Mouse (Mus musculus) cortical plate, adult 2 months (tissue): ENCODE results near the gene Itih5. TPM values are rescaled to one million over a fixed set of nuclear protein-coding genes. Genes with fewer than 3 reads are reported as not detected.

Source experiments
- H3K27ac ChIP-seq: fragments of 200-500 bp; 2 replicates; pipeline ENCODE4 v1.5.1; 2012; ENCODE audit warnings: low read length, control low read depth, inconsistent platforms; ENCODE audit not compliant: insufficient read depth
- H3K4me1 ChIP-seq: fragments of 200-500 bp; 2 replicates; pipeline ENCODE4 v1.6.1; 2011; ENCODE audit warnings: low read length; ENCODE audit not compliant: control insufficient read depth, insufficient read depth
- H3K4me3 ChIP-seq: fragments of 200-500 bp; 2 replicates; pipeline ENCODE4 v1.5.1; 2011; ENCODE audit warnings: mild to moderate bottlenecking, low read length, control low read depth; ENCODE audit not compliant: insufficient read depth
- CTCF ChIP-seq: fragments of 200-500 bp; IDR thresholded peaks from 2 replicates; pipeline ENCODE4 v1.5.1; 2011; ENCODE audit warnings: mild to moderate bottlenecking, control low read depth, low read length; ENCODE audit not compliant: insufficient read depth; ENCODE audit errors: extremely low read depth
- POLR2A ChIP-seq: fragments of 200-500 bp; IDR thresholded peaks from 2 replicates; pipeline ENCODE4 v1.6.1; 2011; ENCODE audit warnings: mild to moderate bottlenecking, low read length, control low read depth; ENCODE audit not compliant: insufficient read depth; ENCODE audit errors: extremely low read depth
- polyA plus RNA-seq: library from polyadenylated mRNA; depleted of rRNA; stranded (reverse); fragments of >200 nt; gene quantifications from 2 replicates; pipeline ENCODE4 v1.2.3, GENCODE M21; 2012

Itih5 gene
- polyA plus RNA-seq, 1 experiment: 12.4 TPM

- no peaks in the 10 kb centered on the region for H3K4me1 ChIP-seq
- H3K27ac ChIP-seq: no peak overlapping the region
- no peak overlapping the region for H3K4me3 ChIP-seq
- no peak for TF ChIP-seq CTCF
- TF ChIP-seq POLR2A: no peak
These were observed 98.6 kb downstream of the Itih5 start for GRCm38 (mm10) chr2:10252016-10252415.

GRCm38 (mm10) chr2:10253351-10253750, 100.0 kb downstream of the Itih5 start:
- TF ChIP-seq CTCF (no peak), POLR2A (no peak)
- H3K4me1 ChIP-seq: no peaks in the 10 kb centered on the region
- no peak overlapping the region for H3K4me3 ChIP-seq
- H3K27ac ChIP-seq: no peak overlapping the region

GRCm38 (mm10) chr2:10256949-10257348, 103.6 kb downstream of the Itih5 start:
- no peaks in the 10 kb centered on the region for H3K4me1 ChIP-seq
- no peak overlapping the region for H3K27ac ChIP-seq
- TF ChIP-seq CTCF (no peak), POLR2A (no peak)
- no peak overlapping the region for H3K4me3 ChIP-seq

GRCm38 (mm10) chr2:10258312-10258711, 104.9 kb downstream of the Itih5 start:
- Histone ChIP-seq H3K4me1 (no peaks in the 10 kb centered on the region), H3K4me3 (no peak overlapping the region), H3K27ac (no peak overlapping the region)
- TF ChIP-seq CTCF (no peak), POLR2A (no peak)

- TF ChIP-seq POLR2A: no peak
- no peak for TF ChIP-seq CTCF
- Histone ChIP-seq H3K4me1 (no peaks in the 10 kb centered on the region), H3K4me3 (no peak overlapping the region), H3K27ac (no peak overlapping the region)
These were observed 106.7 kb downstream of the Itih5 start for GRCm38 (mm10) chr2:10260109-10260508.

GRCm38 (mm10) chr2:10261337-10261736, 108.0 kb downstream of the Itih5 start:
- no peak for TF ChIP-seq POLR2A
- TF ChIP-seq CTCF: no peak
- no peaks in the 10 kb centered on the region for H3K4me1 ChIP-seq
- no peak overlapping the region for H3K4me3 ChIP-seq
- H3K27ac ChIP-seq: no peak overlapping the region

- Histone ChIP-seq H3K4me1 (no peaks in the 10 kb centered on the region), H3K27ac (no peak overlapping the region), H3K4me3 (no peak overlapping the region)
- TF ChIP-seq POLR2A (no peak), CTCF (no peak)
These were observed 109.4 kb downstream of the Itih5 start for GRCm38 (mm10) chr2:10262722-10263121.

GRCm38 (mm10) chr2:10263909-10264489, 110.6 kb downstream of the Itih5 start:
- no peaks in the 10 kb centered on the region for H3K4me1 ChIP-seq
- H3K4me3 ChIP-seq: no peak overlapping the region
- no peak for TF ChIP-seq CTCF
- no peak for TF ChIP-seq POLR2A
- no peak overlapping the region for H3K27ac ChIP-seq

- no peak overlapping the region for H3K4me3 ChIP-seq
- H3K27ac ChIP-seq: no peak overlapping the region
- no peaks in the 10 kb centered on the region for H3K4me1 ChIP-seq
- TF ChIP-seq CTCF (no peak), POLR2A (no peak)
These were observed 112.5 kb downstream of the Itih5 start for GRCm38 (mm10) chr2:10265881-10266280.

- H3K4me1 ChIP-seq: peaks cover 2% of the 10 kb centered on the region; the same call in 1 of the 2 replicates
- no peak for TF ChIP-seq CTCF
- TF ChIP-seq POLR2A: no peak
- no peak overlapping the region for H3K4me3 ChIP-seq
- no peak overlapping the region for H3K27ac ChIP-seq
These were observed 119.3 kb downstream of the Itih5 start for GRCm38 (mm10) chr2:10272604-10273115.

GRCm38 (mm10) chr2:10273541-10274050, 120.2 kb downstream of the Itih5 start:
- Histone ChIP-seq H3K4me3 (no peak overlapping the region), H3K4me1 (peaks cover 2% of the 10 kb centered on the region; the same call in 1 of the 2 replicates), H3K27ac (no peak overlapping the region)
- TF ChIP-seq POLR2A (no peak), CTCF (no peak)
